Mouse (Mus musculus) cerebellum, adult 11 months (tissue): Measurements from ENCODE around the gene Tat.

Source experiments
- DNase-seq: peaks from one replicate; pipeline ENCODE4 v3.0.0; 2022

The Tat gene

GRCm38 (mm10) chr8:109990224-109990623 lies at the start of gene Tat:
Gene Tat (plus strand): TSS chr8:109990437.
- DNase-seq, result no peak

- no peak for DNase-seq
These were observed 48.5 kb upstream of the Tat start for GRCm38 (mm10) chr8:109941606-109942360.

- no peak for DNase-seq
These were observed 45.0 kb upstream of the Tat start for GRCm38 (mm10) chr8:109945153-109945632.

GRCm38 (mm10) chr8:109945694-109946093 lies 44.5 kb upstream of the Tat start:
- DNase-seq, result no peak

GRCm38 (mm10) chr8:109946272-109946671 lies 44.0 kb upstream of the Tat start:
- no peak for DNase-seq

- DNase-seq, result peak; percentile 31
These were observed 42.6 kb upstream of the Tat start for GRCm38 (mm10) chr8:109947447-109948284.

- peak; percentile 10 for DNase-seq
These were observed 42.0 kb upstream of the Tat start for GRCm38 (mm10) chr8:109948285-109948564.

- DNase-seq, result no peak
These were observed 38.1 kb upstream of the Tat start for GRCm38 (mm10) chr8:109952171-109952570.

- no peak for DNase-seq
These were observed 35.7 kb upstream of the Tat start for GRCm38 (mm10) chr8:109954486-109954948.

GRCm38 (mm10) chr8:109957167-109958028 lies 32.8 kb upstream of the Tat start:
- no peak for DNase-seq

GRCm38 (mm10) chr8:109958036-109958655 lies 32.1 kb upstream of the Tat start:
- no peak for DNase-seq

GRCm38 (mm10) chr8:109959112-109959511 lies 31.1 kb upstream of the Tat start:
- DNase-seq, result no peak

- peak; percentile 11 for DNase-seq
These were observed 28.4 kb upstream of the Tat start, which contains the start of gene Marveld3 for GRCm38 (mm10) chr8:109961693-109962367. Gene Marveld3 (minus strand): TSS chr8:109962203.

GRCm38 (mm10) chr8:109962896-109963295 lies 27.3 kb upstream of the Tat start:
- DNase-seq, result no peak

- DNase-seq, result no peak
These were observed 26.8 kb upstream of the Tat start for GRCm38 (mm10) chr8:109963421-109963820.

GRCm38 (mm10) chr8:109964106-109964505 lies 26.1 kb upstream of the Tat start:
- DNase-seq, result no peak

- no peak for DNase-seq
These were observed 21.4 kb upstream of the Tat start for GRCm38 (mm10) chr8:109968837-109969236.

- DNase-seq, result no peak
These were observed 19.9 kb upstream of the Tat start for GRCm38 (mm10) chr8:109970323-109970722.

GRCm38 (mm10) chr8:109972901-109973300 lies 17.3 kb upstream of the Tat start:
- no peak for DNase-seq

GRCm38 (mm10) chr8:109979339-109979738 lies 10.9 kb upstream of the Tat start:
- no peak for DNase-seq

- DNase-seq, result no peak
These were observed 7.7 kb upstream of the Tat start for GRCm38 (mm10) chr8:109982386-109983105.
